Mouse (Mus musculus) brain, embryonic 14.5 days (tissue): ENCODE measurements at regions not wholly inside any gene's neighbourhood (a gene's known extent, or its start where the extent isn't known, plus 50 kb on each side); places are given as distances from the start of the nearest gene placed in this dataset.
A peak's percentile ranks its signal among the peaks of the same experiment; 100 is the strongest.

Source experiments
- CTCF ChIP-seq: fragments of 200-500 bp; IDR thresholded peaks from 2 replicates; pipeline ENCODE4 v1.5.1; 2012; ENCODE audit warnings: inconsistent platforms, mild to moderate bottlenecking, moderate library complexity, borderline replicate concordance; ENCODE audit not compliant: insufficient read depth, insufficient read length; ENCODE audit errors: extremely low read depth
- POLR2A ChIP-seq: fragments of 200-500 bp; IDR thresholded peaks from 2 replicates; pipeline ENCODE4 v1.6.1; 2012; ENCODE audit warnings: mild to moderate bottlenecking, inconsistent platforms, borderline replicate concordance; ENCODE audit not compliant: poor library complexity, insufficient read depth, insufficient read length, severe bottlenecking; ENCODE audit errors: extremely low read depth

DNA sequence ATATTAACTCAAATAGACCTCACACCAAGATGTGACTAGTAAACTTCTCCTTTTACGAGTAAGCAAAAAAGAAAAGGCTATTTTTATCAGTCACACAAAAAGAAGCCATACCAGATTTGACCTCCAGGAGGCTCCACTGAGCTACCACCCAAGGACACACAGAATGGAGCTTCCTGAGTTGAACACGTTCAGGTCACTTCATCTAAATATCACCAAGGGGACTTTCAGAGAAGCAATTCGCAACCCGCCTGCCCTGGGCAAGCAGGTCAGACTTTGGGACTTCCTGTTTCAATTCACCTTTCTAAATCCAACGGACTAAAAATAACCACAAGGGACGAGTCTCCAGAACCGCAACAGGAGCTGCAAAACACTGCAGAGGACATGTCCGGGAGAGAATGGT, 281.5 kb downstream of the Dhx15 start:
- TF ChIP-seq CTCF (peak; percentile 32; the same call in 1 of the 2 replicates), POLR2A (no peak)
